Mouse (Mus musculus) cerebellum, adult (tissue): Measurements from ENCODE around the gene Cnksr2.

ENCODE experiments used
- ATAC-seq: cut with Nextera tagmentation; 2 replicates; pipeline ENCODE4 v1.9.2; 2017; ENCODE audit warnings: mild to moderate bottlenecking, moderate library complexity, mixed read lengths; ENCODE audit not compliant: insufficient number of reproducible peaks, low FRiP score, low TSS enrichment

Gene Cnksr2

GRCm38 (mm10) chrX:158043057-158043843, at the start of gene Cnksr2:
Gene Cnksr2, minus strand, starts transcription at chrX:158043294.
- ATAC-seq: peak; percentile 64

GRCm38 (mm10) chrX:158043844-158044140, 698 bp upstream of the Cnksr2 start:
- peak; percentile 57 for ATAC-seq

- ATAC-seq: peak; percentile 46
Observed at GRCm38 (mm10) chrX:158042255-158043056, 638 bp downstream of the Cnksr2 start.

GRCm38 (mm10) chrX:158041703-158042102, 1.4 kb downstream of the Cnksr2 start:
- peak; percentile 75; the same call in 1 of the 2 replicates for ATAC-seq

GRCm38 (mm10) chrX:157951698-157952097, 91.4 kb downstream of the Cnksr2 start:
- no peak for ATAC-seq

GRCm38 (mm10) chrX:157949256-157949655, 93.8 kb downstream of the Cnksr2 start:
- no peak; the same call in 1 of the 2 replicates for ATAC-seq

- ATAC-seq: peak; percentile 49; the same call in 1 of the 2 replicates
Observed at GRCm38 (mm10) chrX:157945121-157945520, 98.0 kb downstream of the Cnksr2 start.

GRCm38 (mm10) chrX:157936611-157937010, 106.5 kb downstream of the Cnksr2 start:
- no peak for ATAC-seq

- ATAC-seq: peak; percentile 88
Observed at GRCm38 (mm10) chrX:157920093-157920492, 123.0 kb downstream of the Cnksr2 start.

- ATAC-seq: no peak
Observed at GRCm38 (mm10) chrX:157829983-157830382, 213.1 kb downstream of the Cnksr2 start.

GRCm38 (mm10) chrX:157818921-157819260, 224.2 kb downstream of the Cnksr2 start:
- peak; percentile 32; the same call in 1 of the 2 replicates for ATAC-seq

- ATAC-seq: peak; percentile 61
Observed at GRCm38 (mm10) chrX:157818207-157818920, 224.7 kb downstream of the Cnksr2 start, which contains the start of gene Klhl34. Gene Klhl34, plus strand, starts transcription at chrX:157818435.

GRCm38 (mm10) chrX:157817571-157818206, 225.4 kb downstream of the Cnksr2 start:
- peak; percentile 66 for ATAC-seq

- ATAC-seq: no peak
Observed at GRCm38 (mm10) chrX:157809721-157810120, 233.4 kb downstream of the Cnksr2 start.

- ATAC-seq: no peak
Observed at GRCm38 (mm10) chrX:157801669-157802068, 241.4 kb downstream of the Cnksr2 start.
